Comparison of ENCODE assay signal across 7 mouse cellular contexts in genomic region chr17:44733544-44734310, GRCm38 (mm10). TPM values are rescaled to one million over a fixed set of nuclear protein-coding genes. Genes with fewer than 3 reads are reported as not detected.
DNase-seq lines count a peak whose midpoint lies in the region; ATAC-seq and TF ChIP-seq lines count a peak whose summit lies in the region.

No protein-coding gene starts in this region.

- H3K27ac ChIP-seq in left cerebral cortex, adult 2 months: peak overlapping the region; percentile 91; the same call in 1 of the 2 replicates
- H3K27ac ChIP-seq in cortical plate, adult 2 months (ENCODE audit: insufficient read depth, low read length): no peak overlapping the region
- H3K27ac ChIP-seq in hindbrain, embryonic 12.5 days: no peak overlapping the region
- no peak overlapping the region for H3K27ac ChIP-seq in midbrain, embryonic 14.5 days (replicated peaks; ENCODE audit: low read depth, low read length)

- intact Hi-C loops in left cerebral cortex, adult 2 months (cut with DNase I): loop anchor here (2.0 kb wide), 1 partner anchor 517 kb away; no protein-coding TSS in a partner anchor

- TF ChIP-seq CTCF in left cerebral cortex, adult 2 months (IDR thresholded peaks at IDR 0.05): no peak
- TF ChIP-seq CTCF in cortical plate, adult 2 months (IDR thresholded peaks at IDR 0.05; ENCODE audit: extremely low read depth, insufficient read depth, low read length): no peak

- peak overlapping the region; percentile 86 for H3K4me3 ChIP-seq in left cerebral cortex, adult 2 months
- H3K4me3 ChIP-seq in cortical plate, adult 2 months (ENCODE audit: insufficient read depth, low read length): peak overlapping the region; percentile 74
- H3K4me3 ChIP-seq in hindbrain, embryonic 12.5 days: peak overlapping the region; percentile 64
- H3K4me3 ChIP-seq in midbrain, embryonic 14.5 days (replicated peaks; ENCODE audit: low read depth, low read length): peak overlapping the region; percentile 63

- ATAC-seq in hindbrain, embryonic 12.5 days (ENCODE audit: low FRiP score): no peak
- no peak for ATAC-seq in midbrain, embryonic 14.5 days (ENCODE audit: low FRiP score, low TSS enrichment)
- ATAC-seq in cerebellum, adult (ENCODE audit: insufficient number of reproducible peaks, low FRiP score, low TSS enrichment): no peak

- no peaks in the 10 kb centered on the region for H3K9me3 ChIP-seq in hindbrain, embryonic 12.5 days (replicated peaks)
- H3K9me3 ChIP-seq in midbrain, embryonic 14.5 days (ENCODE audit: control insufficient read depth, low read length): no peaks in the 10 kb centered on the region

- H3K36me3 ChIP-seq in hindbrain, embryonic 12.5 days: no peaks in the 10 kb centered on the region
- no peaks in the 10 kb centered on the region for H3K36me3 ChIP-seq in midbrain, embryonic 14.5 days (ENCODE audit: control insufficient read depth, insufficient read depth, low read length)

- peak overlapping the region; percentile 89 for H3K4me2 ChIP-seq in hindbrain, embryonic 12.5 days (replicated peaks)
- H3K4me2 ChIP-seq in midbrain, embryonic 14.5 days (ENCODE audit: low read length): peak overlapping the region; percentile 97

- WGBS in hindbrain, embryonic 12.5 days: 1% methylated on average over 23 of the region's 23 CpGs
- WGBS in midbrain, embryonic 14.5 days: 1% methylated on average over 23 of the region's 23 CpGs

- peak overlapping the region; percentile 67 for H3K9ac ChIP-seq in hindbrain, embryonic 12.5 days
- H3K9ac ChIP-seq in midbrain, embryonic 14.5 days (replicated peaks; ENCODE audit: low read length): no peak overlapping the region

- peaks cover 58% of the 10 kb centered on the region for H3K27me3 ChIP-seq in hindbrain, embryonic 12.5 days
- peaks cover 70% of the 10 kb centered on the region for H3K27me3 ChIP-seq in midbrain, embryonic 14.5 days (ENCODE audit: control insufficient read depth, insufficient read depth, low read length)

- TF ChIP-seq POLR2A in cortical plate, adult 2 months (IDR thresholded peaks at IDR 0.05; ENCODE audit: extremely low read depth, insufficient read depth, low read length): no peak

- H3K4me1 ChIP-seq in cortical plate, adult 2 months (ENCODE audit: control insufficient read depth, insufficient read depth, low read length): no peaks in the 10 kb centered on the region; the same call in 1 of the 2 replicates
- peaks cover 30% of the 10 kb centered on the region for H3K4me1 ChIP-seq in hindbrain, embryonic 12.5 days
- peaks cover 20% of the 10 kb centered on the region for H3K4me1 ChIP-seq in midbrain, embryonic 14.5 days (ENCODE audit: control insufficient read depth, insufficient read depth, low read length)

- no peak for DNase-seq in left cerebral cortex, adult 2 months (ENCODE audit: extremely low spot score in 1 of 2, low spot score in 2 of 2)
- no peak for DNase-seq in left cerebral cortex, adult 8-10 months (ENCODE audit: low spot score in 2 of 2)
- DNase-seq in midbrain, embryonic 14.5 days: peak; percentile 19
- DNase-seq in cerebellum, adult 11 months: no peak

RNA-seq across cellular contexts. Expression of gene Supt3, which starts 43.2 kb away (rescaled TPM):
- total RNA-seq in left cerebral cortex, adult 2 months (2021): 10 to 100 TPM; 11.0 to 14.3 TPM
- total RNA-seq in left cerebral cortex, adult 8-10 months (2022): 10 to 100 TPM; 14.4 to 18.0 (median 16.6) TPM
- polyA plus RNA-seq in cortical plate, adult 2 months (2012; rRNA removed): 6.6 and 6.9 TPM in 2 replicates
- 26.2 and 26.9 TPM in 2 replicates for polyA plus RNA-seq in hindbrain, embryonic 12.5 days (2016; fragmentation: Nextera tagmentation; extraction: Ambion mirVana)
- polyA plus RNA-seq in midbrain, embryonic 14.5 days (2014; fragmentation: Nextera tagmentation; extraction: Ambion mirVana): 19.9 and 21.9 TPM in 2 replicates
